Mouse (Mus musculus) stomach, postnatal 0 days (tissue): ENCODE measurements around the gene Klhl35. TPM values are rescaled to one million over a fixed set of nuclear protein-coding genes. Genes with fewer than 3 reads are reported as not detected.
A peak's percentile ranks its signal among the peaks of the same experiment; 100 is the strongest.

Experiments used
- ATAC-seq: fragments of 200-750 bp; cut with Nextera tagmentation; 2 replicates; pipeline ENCODE4 v1.8.0; 2017; ENCODE audit not compliant: low FRiP score, low TSS enrichment
- DNase-seq: peaks from one replicate; pipeline ENCODE4 v3.0.0-alpha.2; 2016; ENCODE audit warnings: low spot score
- H3K27ac ChIP-seq: fragments of 300-500 bp; sonication (generic); replicated peaks from 2 replicates; pipeline ENCODE4 v1.5.1; 2014; ENCODE audit warnings: mild to moderate bottlenecking, control low read depth
- H3K27me3 ChIP-seq: fragments of 300-500 bp; sonication (generic); 2 replicates; pipeline ENCODE4 v1.6.1; 2014; ENCODE audit warnings: low read length; ENCODE audit not compliant: control insufficient read depth, insufficient read depth
- H3K36me3 ChIP-seq: fragments of 300-500 bp; sonication (generic); 2 replicates; pipeline ENCODE4 v1.6.1; 2014; ENCODE audit warnings: low read length, mixed read lengths; ENCODE audit not compliant: control insufficient read depth, insufficient read depth
- H3K4me1 ChIP-seq: fragments of 300-500 bp; sonication (generic); replicated peaks from 2 replicates; pipeline ENCODE4 v1.6.1; 2014; ENCODE audit warnings: antibody characterized with exemption; ENCODE audit not compliant: control insufficient read depth, insufficient read depth
- H3K4me2 ChIP-seq: fragments of 300-500 bp; sonication (generic); replicated peaks from 2 replicates; pipeline ENCODE4 v1.6.1; 2014; ENCODE audit warnings: low read depth, mild to moderate bottlenecking, control low read depth, moderate library complexity
- H3K4me3 ChIP-seq: fragments of 300-500 bp; sonication (generic); 2 replicates; pipeline ENCODE4 v1.5.1; 2014; ENCODE audit warnings: low read depth, low read length, control low read depth
- H3K9ac ChIP-seq: fragments of 300-500 bp; sonication (generic); 2 replicates; pipeline ENCODE4 v1.6.1; 2014; ENCODE audit warnings: mild to moderate bottlenecking, low read length, control low read depth, mixed read lengths
- H3K9me3 ChIP-seq: fragments of 300-500 bp; sonication (generic); 2 replicates; pipeline ENCODE4 v1.6.1; 2016; ENCODE audit warnings: low read length; ENCODE audit not compliant: control insufficient read depth
- CTCF ChIP-seq: IDR thresholded peaks from 2 replicates; pipeline ENCODE4 v1.5.1; 2016; ENCODE audit warnings: antibody characterized with exemption, low read depth, mild to moderate bottlenecking, moderate library complexity
- EP300 ChIP-seq: optimal IDR thresholded peaks from 2 replicates; pipeline ENCODE3; 2016; ENCODE audit warnings: antibody characterized with exemption
- WGBS: fragments of 180-500 bp; shearing (Covaris S2); extraction: QIAGEN DNeasy Blood & Tissue Kit; methylation state at CpG from one replicate; pipeline ENCODE4 v1.1.7; 2014; 5-methylcytosine and 5-hydroxymethylcytosine counted together
- polyA plus RNA-seq: library from polyadenylated mRNA; unstranded; fragments of >200 nt; fragmentation: Nextera tagmentation; extraction: Ambion mirVana; gene quantifications from 2 replicates; pipeline ENCODE4 v1.2.1, GENCODE M21; 2015

The Klhl35 gene
- polyA plus RNA-seq, 1 experiment from 2014 or later = 0.97 TPM

GRCm38 (mm10) chr7:99427987-99428386 is 37.8 kb upstream of the Klhl35 start:
- Histone ChIP-seq H3K36me3 (no peaks in the 10 kb centered on the region), H3K4me1 (0 out of 2 replicates have a peak, but pooled peaks cover 5% of the 10 kb centered on the region), H3K27ac (no peak overlapping the region), H3K27me3 (no peaks in the 10 kb centered on the region), H3K4me2 (no peak overlapping the region), H3K9ac (no peak overlapping the region), H3K4me3 (no peak overlapping the region), H3K9me3 (no peaks in the 10 kb centered on the region)
- 91% methylated on average over 3 of the region's 3 CpGs for WGBS
- no peak for TF ChIP-seq EP300
- no peak for TF ChIP-seq CTCF
- ATAC-seq = no peak
- DNase-seq = no peak

DNA sequence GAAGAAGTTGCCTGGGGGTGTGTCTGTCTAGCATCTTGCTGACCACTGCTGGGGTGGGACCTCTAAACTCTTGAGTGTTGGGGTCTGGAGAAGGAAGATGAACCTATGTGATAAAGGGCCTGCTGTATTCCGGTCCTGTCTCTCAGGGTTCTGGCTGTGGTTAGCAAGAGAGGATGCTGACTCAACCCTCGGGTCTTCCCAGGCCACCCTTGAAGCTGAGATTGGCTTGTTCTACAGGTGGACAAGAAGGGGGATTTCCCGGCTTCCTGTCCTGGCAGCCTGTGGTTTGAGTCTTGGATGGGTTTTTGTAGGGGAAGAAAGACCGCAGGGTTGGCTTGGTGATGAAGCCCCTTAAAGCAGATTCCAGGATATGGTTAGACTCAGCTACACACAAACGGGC is 37.0 kb upstream of the Klhl35 start:
- no peak overlapping the region for H3K9ac ChIP-seq
- TF ChIP-seq EP300 (no peak), CTCF (no peak)
- DNase-seq (no peak), ATAC-seq (no peak)
- 0 out of 2 replicates have a peak, but pooled peaks cover 5% of the 10 kb centered on the region for H3K4me1 ChIP-seq
- H3K27me3 ChIP-seq = no peaks in the 10 kb centered on the region
- H3K27ac ChIP-seq = no peak overlapping the region
- no peak overlapping the region for H3K4me3 ChIP-seq
- no peak overlapping the region for H3K4me2 ChIP-seq
- H3K36me3 ChIP-seq = no peaks in the 10 kb centered on the region
- 83% methylated on average over 5 of the region's 5 CpGs for WGBS
- no peaks in the 10 kb centered on the region for H3K9me3 ChIP-seq

DNA sequence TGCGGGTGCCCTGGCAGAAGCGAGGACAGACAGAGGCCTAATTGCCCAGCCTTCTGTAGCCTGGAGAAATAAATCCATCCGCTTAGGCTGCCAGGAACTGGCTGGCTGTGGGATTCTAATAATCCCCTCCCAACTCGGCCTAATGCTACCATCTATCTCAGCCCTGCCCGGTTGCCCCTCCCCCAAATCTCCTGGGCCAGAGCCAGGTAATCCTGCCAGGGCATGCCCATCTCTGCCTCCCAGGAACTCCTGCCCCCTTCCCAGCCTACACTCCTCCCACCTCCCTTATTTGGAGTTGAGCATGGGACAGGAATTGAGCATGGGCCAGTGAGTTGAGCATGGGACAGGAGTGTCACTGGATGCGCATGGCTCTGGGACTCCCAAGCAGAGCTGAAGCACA is 36.0 kb upstream of the Klhl35 start:
- 0 out of 2 replicates have a peak overlapping the region, but pooled peaks have one; percentile 4 for H3K9ac ChIP-seq
- H3K9me3 ChIP-seq = no peaks in the 10 kb centered on the region
- no peaks in the 10 kb centered on the region for H3K27me3 ChIP-seq
- 45% methylated on average over 6 of the region's 6 CpGs for WGBS
- no peak for TF ChIP-seq CTCF
- 0 out of 2 replicates have a peak, but pooled peaks cover 3% of the 10 kb centered on the region for H3K4me1 ChIP-seq
- H3K4me2 ChIP-seq = no peak overlapping the region
- H3K4me3 ChIP-seq = no peak overlapping the region
- no peaks in the 10 kb centered on the region for H3K36me3 ChIP-seq
- ATAC-seq (no peak), DNase-seq (no peak)
- H3K27ac ChIP-seq = no peak overlapping the region

DNA sequence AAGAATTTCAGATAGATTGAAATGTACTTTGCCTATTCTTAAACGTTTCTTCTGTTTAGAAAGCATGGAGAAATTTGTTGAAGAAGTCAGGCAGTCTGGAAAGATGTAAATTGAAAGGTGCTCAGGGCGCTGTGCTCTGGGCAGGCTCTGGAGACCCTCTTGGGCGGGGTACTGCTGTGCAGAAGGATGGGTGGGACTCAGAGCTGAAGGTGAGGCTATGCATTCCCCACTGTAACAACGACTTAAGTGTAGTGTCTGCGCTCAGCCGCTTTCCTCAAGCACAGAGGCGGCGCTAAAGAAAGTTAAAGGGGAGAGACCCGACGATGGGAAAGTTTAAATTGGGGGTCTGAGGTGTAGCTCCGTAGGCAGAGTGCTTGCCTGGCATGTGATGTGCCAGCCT is 35.6 kb upstream of the Klhl35 start:
- no peak overlapping the region for H3K9ac ChIP-seq
- H3K9me3 ChIP-seq = no peaks in the 10 kb centered on the region
- ATAC-seq (no peak), DNase-seq (no peak)
- 59% methylated on average over 11 of the region's 11 CpGs for WGBS
- TF ChIP-seq CTCF (no peak), EP300 (no peak)
- no peaks in the 10 kb centered on the region for H3K27me3 ChIP-seq
- no peak overlapping the region for H3K4me2 ChIP-seq
- no peak overlapping the region for H3K4me3 ChIP-seq
- no peak overlapping the region for H3K27ac ChIP-seq
- H3K4me1 ChIP-seq = no peaks in the 10 kb centered on the region
- no peaks in the 10 kb centered on the region for H3K36me3 ChIP-seq

GRCm38 (mm10) chr7:99432248-99432647 is 33.6 kb upstream of the Klhl35 start:
- DNase-seq = no peak
- WGBS = 66% methylated on average over 14 of the region's 14 CpGs

GRCm38 (mm10) chr7:99432863-99433262 is 32.9 kb upstream of the Klhl35 start:
- Histone ChIP-seq H3K4me2 (no peak overlapping the region), H3K9me3 (no peaks in the 10 kb centered on the region), H3K4me1 (no peaks in the 10 kb centered on the region), H3K9ac (no peak overlapping the region), H3K36me3 (no peaks in the 10 kb centered on the region), H3K27ac (no peak overlapping the region), H3K4me3 (no peak overlapping the region), H3K27me3 (no peaks in the 10 kb centered on the region)
- 89% methylated on average over 6 of the region's 6 CpGs for WGBS
- ATAC-seq (no peak), DNase-seq (no peak)
- TF ChIP-seq CTCF = no peak
- no peak for TF ChIP-seq EP300

More at GRCm38 (mm10) chr7:99432248-99432647, 33.6 kb upstream of the Klhl35 start:
- Histone ChIP-seq H3K9me3 (no peaks in the 10 kb centered on the region), H3K36me3 (no peaks in the 10 kb centered on the region), H3K4me3 (no peak overlapping the region), H3K4me1 (no peaks in the 10 kb centered on the region), H3K27ac (no peak overlapping the region), H3K27me3 (no peaks in the 10 kb centered on the region), H3K4me2 (no peak overlapping the region), H3K9ac (no peak overlapping the region)
- no peak for ATAC-seq
- TF ChIP-seq EP300 = no peak
- TF ChIP-seq CTCF = no peak
